Mouse (Mus musculus) forebrain, embryonic 12.5 days (tissue): ENCODE data around the gene Gk5. TPM values are rescaled to one million over a fixed set of nuclear protein-coding genes. Genes with fewer than 3 reads are reported as not detected.

Experiments used
- ATAC-seq: fragments of 200-750 bp; cut with Nextera tagmentation; 2 replicates; pipeline ENCODE4 v1.8.0; 2017; ENCODE audit warnings: moderate TSS enrichment; ENCODE audit not compliant: low FRiP score
- H3K27ac ChIP-seq: fragments of 300-500 bp; sonication (generic); 2 replicates; pipeline ENCODE4 v1.5.1; 2016; ENCODE audit warnings: mild to moderate bottlenecking
- H3K27me3 ChIP-seq: fragments of 300-500 bp; sonication (generic); 2 replicates; pipeline ENCODE4 v1.6.1; 2016; ENCODE audit warnings: mild to moderate bottlenecking
- H3K36me3 ChIP-seq: fragments of 300-500 bp; sonication (generic); replicated peaks from 2 replicates; pipeline ENCODE4 v1.6.1; 2016; ENCODE audit warnings: mild to moderate bottlenecking
- H3K4me1 ChIP-seq: fragments of 300-500 bp; sonication (generic); 2 replicates; pipeline ENCODE4 v1.6.1; 2016
- H3K4me2 ChIP-seq: fragments of 300-500 bp; sonication (generic); 2 replicates; pipeline ENCODE4 v1.6.1; 2016; ENCODE audit warnings: mild to moderate bottlenecking, moderate library complexity
- H3K4me3 ChIP-seq: fragments of 300-500 bp; sonication (generic); replicated peaks from 2 replicates; pipeline ENCODE4 v1.5.1; 2016; ENCODE audit warnings: mild to moderate bottlenecking
- H3K9ac ChIP-seq: fragments of 300-500 bp; sonication (generic); 2 replicates; pipeline ENCODE4 v1.6.1; 2016; ENCODE audit warnings: mild to moderate bottlenecking
- H3K9me3 ChIP-seq: fragments of 300-500 bp; sonication (generic); 2 replicates; pipeline ENCODE4 v1.6.1; 2016
- WGBS: fragments of 180-500 bp; shearing (Covaris S2); methylation state at CpG from one replicate; pipeline ENCODE4 v1.1.7; 2016; 5-methylcytosine and 5-hydroxymethylcytosine counted together
- polyA plus RNA-seq: library from polyadenylated mRNA; unstranded; fragments of >200 nt; fragmentation: Nextera tagmentation; extraction: Ambion mirVana; gene quantifications from 2 replicates; pipeline ENCODE4 v1.2.1, GENCODE M21; 2016

Gene Gk5
- polyA plus RNA-seq, 1 experiment from 2014 or later, result 4.3 TPM

DNA sequence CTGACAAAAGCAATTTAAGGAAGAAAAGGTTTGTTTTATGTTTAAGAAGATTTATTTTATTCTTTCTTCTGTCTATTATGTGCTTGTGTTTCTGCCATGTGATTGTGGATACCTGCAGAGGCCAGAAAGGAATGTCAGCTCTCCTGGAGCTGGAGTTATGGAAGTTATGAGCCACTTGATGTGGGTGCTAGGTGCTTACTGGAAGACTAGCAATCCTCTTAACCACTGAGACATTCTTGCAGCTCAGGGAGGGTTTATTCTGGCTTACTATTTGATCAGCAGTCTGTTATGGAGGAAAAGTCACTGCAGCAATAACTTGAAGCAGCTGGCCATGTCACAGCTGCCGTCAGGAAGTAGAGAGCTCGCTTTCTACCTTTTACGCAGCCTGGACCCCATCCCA, 84.5 kb downstream of the Gk5 start:
- ATAC-seq, result no peak
- Histone ChIP-seq H3K9ac (no peak overlapping the region), H3K27me3 (no peaks in the 10 kb centered on the region), H3K4me2 (no peak overlapping the region), H3K36me3 (no peaks in the 10 kb centered on the region), H3K27ac (no peak overlapping the region), H3K4me3 (no peak overlapping the region), H3K4me1 (no peaks in the 10 kb centered on the region), H3K9me3 (no peaks in the 10 kb centered on the region)
- WGBS, result 96% methylated on average over 3 of the region's 3 CpGs

DNA sequence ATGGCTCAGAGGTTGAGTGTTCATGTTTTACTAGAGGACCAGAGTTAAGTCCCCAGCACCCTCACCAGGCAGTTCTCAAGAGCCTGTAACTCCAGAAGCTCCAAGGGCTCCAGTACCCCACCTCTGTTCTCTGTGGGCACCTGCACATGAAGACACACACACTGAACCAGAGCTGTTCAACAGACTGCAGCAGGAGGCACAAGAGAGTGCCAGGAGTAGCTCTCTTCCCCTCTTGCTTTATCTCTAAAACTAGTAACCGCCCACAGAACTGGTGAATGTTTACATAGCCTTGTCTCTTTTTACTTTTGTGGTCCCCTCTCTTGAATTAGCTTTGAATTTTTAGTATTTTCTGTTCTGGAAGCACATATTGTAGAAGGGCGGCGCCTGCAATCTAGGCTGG, 88.3 kb downstream of the Gk5 start:
- Histone ChIP-seq H3K27ac (no peak overlapping the region), H3K9me3 (no peaks in the 10 kb centered on the region), H3K4me1 (no peaks in the 10 kb centered on the region), H3K4me3 (no peak overlapping the region), H3K36me3 (no peaks in the 10 kb centered on the region), H3K9ac (no peak overlapping the region), H3K27me3 (no peaks in the 10 kb centered on the region), H3K4me2 (no peak overlapping the region)
- no peak for ATAC-seq
- WGBS, result 94% methylated on average over 3 of the region's 3 CpGs

DNA sequence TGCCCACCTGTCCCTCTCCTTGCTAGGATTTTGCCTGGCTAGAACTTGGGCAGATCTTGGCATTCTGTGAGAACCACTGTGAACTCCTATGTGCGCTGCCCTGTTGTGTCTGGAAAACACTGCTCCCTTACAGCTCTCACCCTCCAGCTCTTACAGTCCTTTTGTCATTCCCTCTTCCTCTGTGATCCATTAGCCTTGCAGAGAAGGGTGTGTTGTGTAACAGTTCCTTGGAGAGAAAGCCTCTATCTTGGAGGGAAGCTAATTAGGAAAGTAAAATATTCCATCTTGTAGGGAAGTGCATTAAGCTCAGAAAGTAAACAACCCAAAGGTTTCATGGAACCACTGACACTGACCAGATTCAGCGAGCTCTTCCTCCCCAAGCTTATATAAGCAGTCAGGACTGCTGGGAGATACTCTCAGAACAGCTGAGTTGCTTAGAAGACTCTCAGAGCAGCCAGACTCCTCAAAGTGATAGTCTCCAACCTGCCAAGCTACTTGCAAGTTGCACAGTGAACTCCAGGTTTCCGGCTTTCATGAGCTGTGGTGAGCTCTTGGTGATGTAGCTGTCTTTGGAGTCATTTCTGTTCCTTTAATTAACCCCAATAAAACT, 94.0 kb downstream of the Gk5 start:
- no peaks in the 10 kb centered on the region for H3K36me3 ChIP-seq
- H3K4me1 ChIP-seq, result no peaks in the 10 kb centered on the region
- no peak overlapping the region for H3K4me2 ChIP-seq
- no peak overlapping the region for H3K9ac ChIP-seq
- ATAC-seq, result no peak
- H3K9me3 ChIP-seq, result no peaks in the 10 kb centered on the region
- WGBS, result 91% methylated on average over 3 of the region's 3 CpGs
- H3K4me3 ChIP-seq, result no peak overlapping the region
- H3K27ac ChIP-seq, result no peak overlapping the region
- no peaks in the 10 kb centered on the region for H3K27me3 ChIP-seq

DNA sequence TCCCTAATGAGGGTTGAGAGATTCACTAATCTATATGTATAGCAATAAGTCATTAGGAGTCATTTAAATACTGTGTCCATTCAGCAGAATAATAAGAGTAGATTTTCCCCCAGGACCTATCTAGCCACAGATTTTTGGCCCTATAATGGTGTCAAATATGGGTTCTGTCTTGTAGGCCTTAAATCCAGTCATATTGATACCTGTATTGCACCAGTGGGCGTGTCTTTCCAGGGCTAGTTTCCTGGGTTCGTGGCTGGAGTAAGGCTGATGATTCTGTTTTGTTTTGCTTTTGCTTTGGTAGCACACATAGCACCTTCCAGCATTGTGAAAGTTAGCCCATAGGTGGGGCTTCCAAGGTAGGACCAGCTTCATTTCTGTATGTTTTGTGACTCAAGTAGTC, 95.0 kb downstream of the Gk5 start:
- Histone ChIP-seq H3K9ac (no peak overlapping the region), H3K4me3 (no peak overlapping the region), H3K36me3 (no peaks in the 10 kb centered on the region), H3K4me1 (no peaks in the 10 kb centered on the region), H3K9me3 (no peaks in the 10 kb centered on the region), H3K4me2 (no peak overlapping the region), H3K27ac (no peak overlapping the region), H3K27me3 (no peaks in the 10 kb centered on the region)
- ATAC-seq, result no peak
- WGBS, result 94% methylated on average over 2 of the region's 2 CpGs

DNA sequence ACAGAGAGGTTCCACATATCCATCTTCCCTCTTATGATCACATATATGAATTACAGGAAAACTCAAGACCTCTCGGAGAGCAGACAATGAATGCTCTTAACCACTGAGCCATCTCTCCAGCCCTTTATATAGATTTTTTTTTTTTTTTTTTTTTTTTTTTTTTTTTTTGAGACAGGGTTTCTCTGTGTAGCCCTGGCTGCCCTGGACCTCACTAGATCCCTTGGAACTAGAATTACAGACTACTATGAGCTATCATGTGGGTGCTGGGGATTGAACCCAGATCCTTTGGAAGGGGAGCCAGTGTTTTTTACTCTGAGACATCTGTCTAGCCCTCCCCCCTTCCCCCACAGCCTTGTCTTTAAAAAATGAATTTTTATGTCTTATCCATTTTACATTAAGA, 98.1 kb downstream of the Gk5 start:
- Histone ChIP-seq H3K4me3 (no peak overlapping the region), H3K36me3 (no peaks in the 10 kb centered on the region), H3K27me3 (no peaks in the 10 kb centered on the region), H3K4me2 (no peak overlapping the region), H3K4me1 (no peaks in the 10 kb centered on the region), H3K9me3 (no peaks in the 10 kb centered on the region), H3K27ac (no peak overlapping the region), H3K9ac (no peak overlapping the region)
- 96% methylated on average over 1 of the region's 1 CpGs for WGBS
- ATAC-seq, result no peak

DNA sequence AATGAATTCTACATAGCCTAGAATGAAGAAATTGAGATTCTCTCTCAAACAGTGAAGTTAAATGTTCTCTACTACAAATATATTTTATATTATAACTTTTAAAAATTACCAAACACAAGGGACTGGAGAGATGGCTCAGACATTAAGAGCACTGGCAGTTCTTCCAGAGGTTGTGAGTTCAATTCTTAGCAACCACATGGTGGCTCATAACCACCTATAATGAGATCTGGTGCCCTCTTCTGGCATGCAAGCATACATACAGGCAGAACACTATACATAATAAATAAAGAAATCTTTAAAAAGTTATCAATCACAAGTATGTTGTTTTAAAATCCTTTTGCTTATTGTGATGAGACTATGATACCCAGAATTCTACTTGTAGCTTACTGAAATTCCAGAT, 98.6 kb downstream of the Gk5 start:
- Histone ChIP-seq H3K27ac (no peak overlapping the region), H3K9me3 (no peaks in the 10 kb centered on the region), H3K4me2 (no peak overlapping the region), H3K27me3 (no peaks in the 10 kb centered on the region), H3K4me3 (no peak overlapping the region), H3K36me3 (no peaks in the 10 kb centered on the region), H3K4me1 (no peaks in the 10 kb centered on the region), H3K9ac (no peak overlapping the region)
- no peak for ATAC-seq

DNA sequence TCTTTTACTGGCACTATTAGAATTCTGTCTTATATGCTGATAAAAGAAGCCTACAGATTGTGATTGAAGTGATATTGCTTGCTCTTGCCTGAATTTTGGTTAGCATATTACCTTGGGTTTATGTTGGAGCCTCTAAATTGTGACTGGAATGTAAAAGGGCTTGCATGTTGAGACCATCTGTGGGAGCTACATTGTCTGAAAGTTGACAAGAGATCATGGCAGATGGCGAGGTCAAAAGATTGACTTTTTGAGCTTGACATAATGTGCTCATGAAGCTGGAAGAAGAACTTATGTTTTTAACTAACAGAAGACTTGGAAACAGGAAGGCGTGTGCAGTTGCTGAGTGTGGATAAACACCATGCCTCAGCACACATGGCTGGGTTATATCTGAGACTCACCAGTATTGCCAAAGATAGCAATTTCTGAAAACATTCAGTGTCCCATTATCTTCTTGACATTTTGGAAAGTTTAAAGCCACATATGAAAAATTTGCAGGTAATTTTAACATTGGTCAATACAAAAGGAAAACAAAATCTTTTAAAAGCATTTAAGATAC, 100.0 kb downstream of the Gk5 start:
- WGBS, result 65% methylated on average over 2 of the region's 2 CpGs
- no peak overlapping the region for H3K27ac ChIP-seq

DNA sequence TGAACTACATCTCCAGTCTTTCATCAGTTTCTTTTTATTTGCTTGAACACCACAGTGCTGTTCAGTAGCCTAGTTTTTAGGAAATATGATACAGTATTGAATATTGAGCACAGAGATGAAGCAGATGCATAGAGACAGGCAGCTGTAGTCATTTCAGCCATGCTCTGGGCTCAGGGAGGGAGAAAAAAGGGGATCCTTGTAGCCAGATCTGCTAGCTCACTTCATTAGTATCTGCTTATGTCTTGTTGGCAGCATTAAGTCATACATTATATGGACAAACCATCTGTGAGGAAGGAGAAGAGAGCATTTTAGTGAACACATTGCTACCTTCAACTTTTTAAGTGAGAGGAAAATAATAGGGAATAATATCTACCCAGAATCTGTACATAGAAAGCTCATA, 101.3 kb downstream of the Gk5 start:
- ATAC-seq, result no peak
- no peak overlapping the region for H3K9ac ChIP-seq
- no peaks in the 10 kb centered on the region for H3K27me3 ChIP-seq
- H3K36me3 ChIP-seq, result no peaks in the 10 kb centered on the region
- no peak overlapping the region for H3K27ac ChIP-seq
- no peak overlapping the region for H3K4me3 ChIP-seq
- no peak overlapping the region for H3K4me2 ChIP-seq
- H3K4me1 ChIP-seq, result no peaks in the 10 kb centered on the region
- no peaks in the 10 kb centered on the region for H3K9me3 ChIP-seq

More for the DNA sequence above, 100.0 kb downstream of the Gk5 start:
- no peaks in the 10 kb centered on the region for H3K27me3 ChIP-seq
- H3K4me1 ChIP-seq, result no peaks in the 10 kb centered on the region
- no peak overlapping the region for H3K4me3 ChIP-seq
- H3K36me3 ChIP-seq, result no peaks in the 10 kb centered on the region
- no peak overlapping the region for H3K9ac ChIP-seq
- ATAC-seq, result no peak
- no peak overlapping the region for H3K4me2 ChIP-seq
- H3K9me3 ChIP-seq, result no peaks in the 10 kb centered on the region

DNA sequence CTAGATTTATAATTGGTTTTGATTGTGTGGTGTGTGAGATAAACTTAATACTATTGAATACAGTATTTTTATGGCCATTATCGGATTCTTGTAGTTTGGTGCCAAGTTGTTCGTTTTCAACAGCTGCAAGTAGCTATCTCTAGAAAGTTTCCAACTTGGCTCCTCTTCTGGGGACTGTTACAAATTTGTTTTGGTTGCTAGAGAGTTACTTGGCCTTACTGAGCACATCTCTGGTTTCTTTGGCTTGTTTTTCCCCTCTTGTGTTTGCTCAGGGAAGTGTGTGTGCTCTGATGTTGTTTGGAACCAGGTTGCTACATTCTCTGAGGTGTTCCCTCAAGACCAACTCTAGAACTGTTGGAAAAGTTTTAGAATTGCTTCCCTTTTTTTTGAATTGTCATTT, 104.1 kb downstream of the Gk5 start:
- no peak overlapping the region for H3K4me2 ChIP-seq
- no peak overlapping the region for H3K9ac ChIP-seq
- no peak overlapping the region for H3K4me3 ChIP-seq
- WGBS, result 96% methylated on average over 2 of the region's 2 CpGs
- no peak for ATAC-seq
- no peaks in the 10 kb centered on the region for H3K4me1 ChIP-seq
- no peaks in the 10 kb centered on the region for H3K27me3 ChIP-seq
- H3K9me3 ChIP-seq, result no peaks in the 10 kb centered on the region
- no peaks in the 10 kb centered on the region for H3K36me3 ChIP-seq
- no peak overlapping the region for H3K27ac ChIP-seq

DNA sequence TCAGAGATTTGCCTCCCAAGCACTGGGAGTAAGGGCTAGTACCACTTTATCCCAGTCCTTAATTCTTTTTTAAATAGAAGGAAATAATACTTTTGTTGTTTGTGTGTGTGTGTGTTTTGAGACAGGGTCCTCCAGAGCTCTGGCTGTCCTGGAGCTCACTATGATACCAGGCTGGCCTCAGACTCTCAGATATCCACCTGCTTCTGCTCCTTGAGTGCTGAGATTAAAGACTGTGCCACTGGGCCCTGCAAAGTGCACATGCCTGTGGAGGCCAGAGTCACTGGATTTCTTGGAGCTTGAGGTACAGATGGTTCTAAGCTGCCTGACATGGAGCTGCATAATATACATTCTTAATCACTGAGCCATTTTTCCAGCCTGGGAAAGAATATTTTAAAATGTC, 109.1 kb downstream of the Gk5 start:
- H3K4me2 ChIP-seq, result no peak overlapping the region
- no peak overlapping the region for H3K9ac ChIP-seq
- no peak overlapping the region for H3K27ac ChIP-seq
- no peaks in the 10 kb centered on the region for H3K36me3 ChIP-seq
- H3K27me3 ChIP-seq, result no peaks in the 10 kb centered on the region
- H3K4me1 ChIP-seq, result no peaks in the 10 kb centered on the region
- H3K4me3 ChIP-seq, result no peak overlapping the region
- ATAC-seq, result no peak
- H3K9me3 ChIP-seq, result no peaks in the 10 kb centered on the region

DNA sequence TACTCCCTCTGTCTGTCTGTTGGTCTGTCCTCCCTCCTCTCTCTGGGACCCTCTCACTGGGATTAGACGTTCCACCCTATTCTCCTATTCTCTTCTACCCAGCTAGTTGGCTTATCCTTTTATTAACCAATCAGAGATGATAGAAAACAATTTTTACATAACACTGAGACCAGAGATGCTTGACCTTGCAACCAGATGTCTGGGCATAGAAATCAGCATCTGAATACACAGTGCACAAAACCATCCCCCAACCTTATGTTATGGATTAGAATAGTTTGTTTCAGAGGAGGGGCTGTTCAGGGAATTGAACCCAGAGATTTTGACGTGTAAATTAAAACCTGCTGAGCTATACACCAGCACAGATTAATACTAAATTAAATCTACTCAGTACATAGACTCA, 111.1 kb downstream of the Gk5 start:
- Histone ChIP-seq H3K9me3 (no peaks in the 10 kb centered on the region), H3K4me1 (no peaks in the 10 kb centered on the region), H3K27ac (no peak overlapping the region), H3K36me3 (no peaks in the 10 kb centered on the region), H3K9ac (no peak overlapping the region), H3K4me2 (no peak overlapping the region), H3K27me3 (no peaks in the 10 kb centered on the region), H3K4me3 (no peak overlapping the region)
- ATAC-seq, result no peak
- WGBS, result 32% methylated on average over 2 of the region's 2 CpGs
